Mouse (Mus musculus): ENCODE results near the gene Sv2b. TPM values are rescaled to one million over a fixed set of nuclear protein-coding genes. Genes with fewer than 3 reads are reported as not detected.

The Sv2b gene
- polyA plus RNA-seq, 1 experiment from 2014 or later, result 0.41 TPM

DNA sequence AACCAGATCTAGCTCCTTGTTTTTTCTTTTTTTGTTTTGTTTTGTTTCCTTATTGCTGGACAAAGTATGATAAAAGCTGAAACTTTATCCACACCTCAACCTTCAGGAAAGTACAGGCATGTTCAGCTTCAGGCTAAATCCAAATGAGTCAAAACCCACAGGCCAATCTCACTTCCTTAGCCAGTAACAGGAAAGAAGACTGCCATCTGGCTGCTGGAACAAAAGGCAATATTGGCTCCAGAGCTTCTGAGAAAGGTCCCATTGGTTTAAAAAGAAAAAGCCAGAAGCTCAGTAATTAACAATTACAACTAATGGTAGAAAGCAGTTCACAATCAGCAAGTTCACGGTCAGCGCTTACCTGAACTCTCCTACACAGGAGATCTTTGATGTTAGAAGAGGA lies 169.8 kb downstream of the Sv2b start:
- ATAC-seq (ENCODE audit: extremely low read depth, insufficient number of reproducible peaks, low FRiP score, low TSS enrichment), result no peak
- H3K9me3 ChIP-seq, result no peaks in the 10 kb centered on the region
- no peak overlapping the region for H3K4me2 ChIP-seq
- 91% methylated on average over 2 of the region's 2 CpGs for WGBS
- peaks cover 11% of the 10 kb centered on the region; the same call in 1 of the 2 replicates for H3K27me3 ChIP-seq (replicated peaks)
- peaks cover 33% of the 10 kb centered on the region for H3K4me1 ChIP-seq
- no peak overlapping the region for H3K27ac ChIP-seq (replicated peaks)
- no peaks in the 10 kb centered on the region for H3K36me3 ChIP-seq
- H3K4me3 ChIP-seq, result no peak overlapping the region
- no peak overlapping the region for H3K9ac ChIP-seq

DNA sequence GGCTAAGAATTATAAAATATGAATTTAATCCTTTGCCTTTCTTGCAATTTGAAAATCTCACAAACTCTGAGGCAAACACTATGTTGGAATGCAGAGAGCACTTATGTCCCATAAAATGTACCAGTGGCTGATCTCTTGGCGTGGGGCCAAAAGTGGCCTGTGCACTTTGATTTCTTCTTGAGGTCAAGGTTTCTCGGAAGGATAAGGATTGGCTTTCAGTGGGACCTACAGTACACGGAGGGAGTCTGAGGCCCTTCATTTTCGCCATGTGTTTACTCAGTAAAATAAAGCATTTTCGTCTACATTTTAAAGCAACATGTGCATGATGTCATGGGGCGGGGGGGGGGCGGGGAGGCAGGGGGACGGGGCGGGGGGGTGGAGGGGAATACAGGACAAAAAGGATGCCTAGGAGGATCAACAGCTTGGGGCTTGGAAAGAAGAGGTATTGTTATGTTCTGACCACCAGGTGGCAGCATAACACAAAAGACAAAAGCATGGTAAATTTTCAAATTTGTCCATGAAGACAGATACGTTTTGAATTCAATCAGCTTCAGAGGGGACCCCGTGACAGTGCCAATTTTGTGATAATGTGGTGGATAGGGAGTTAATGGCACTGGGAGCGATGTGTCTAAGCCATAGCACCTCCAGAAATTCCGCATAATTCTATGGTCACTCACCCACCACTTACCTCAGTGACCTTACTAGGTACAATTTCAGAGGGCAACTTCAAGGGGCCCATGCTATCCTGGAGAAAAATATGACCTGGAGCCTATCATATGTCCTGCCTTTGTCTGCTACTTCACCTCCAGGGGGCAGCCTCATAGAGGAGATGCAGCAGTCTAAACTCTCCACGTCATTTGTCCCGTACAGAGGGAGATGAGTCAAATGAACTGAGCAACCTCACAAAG lies 174.1 kb downstream of the Sv2b start:
- no peak overlapping the region for H3K27ac ChIP-seq (replicated peaks)
- no peak for ATAC-seq (ENCODE audit: extremely low read depth, insufficient number of reproducible peaks, low FRiP score, low TSS enrichment)
- no peaks in the 10 kb centered on the region for H3K36me3 ChIP-seq
- H3K9me3 ChIP-seq, result no peaks in the 10 kb centered on the region
- WGBS, result 21% methylated on average over 15 of the region's 15 CpGs
- H3K4me3 ChIP-seq, result no peak overlapping the region
- H3K9ac ChIP-seq, result no peak overlapping the region
- peaks cover 3% of the 10 kb centered on the region; the same call in 1 of the 2 replicates for H3K27me3 ChIP-seq (replicated peaks)
- peaks cover 13% of the 10 kb centered on the region for H3K4me1 ChIP-seq
- H3K4me2 ChIP-seq, result no peak overlapping the region

- Histone ChIP-seq H3K4me3 (no peak overlapping the region), H3K36me3 (no peaks in the 10 kb centered on the region), H3K4me1 (no peaks in the 10 kb centered on the region), H3K4me2 (no peak overlapping the region), H3K9ac (no peak overlapping the region), H3K27ac (replicated peaks) (no peak overlapping the region), H3K9me3 (no peaks in the 10 kb centered on the region), H3K27me3 (replicated peaks) (no peaks in the 10 kb centered on the region)
- WGBS, result 84% methylated on average over 4 of the region's 4 CpGs
- ATAC-seq (ENCODE audit: extremely low read depth, insufficient number of reproducible peaks, low FRiP score, low TSS enrichment), result no peak
These were observed 181.0 kb downstream of the Sv2b start for GRCm38 (mm10) chr7:75128036-75128435.

- no peak overlapping the region for H3K27ac ChIP-seq (replicated peaks)
- WGBS, result 81% methylated on average over 5 of the region's 5 CpGs
- H3K36me3 ChIP-seq, result no peaks in the 10 kb centered on the region
- H3K9ac ChIP-seq, result no peak overlapping the region
- no peak overlapping the region for H3K4me2 ChIP-seq
- no peaks in the 10 kb centered on the region for H3K9me3 ChIP-seq
- no peaks in the 10 kb centered on the region for H3K27me3 ChIP-seq (replicated peaks)
- no peaks in the 10 kb centered on the region for H3K4me1 ChIP-seq
- H3K4me3 ChIP-seq, result no peak overlapping the region
- no peak for ATAC-seq (ENCODE audit: extremely low read depth, insufficient number of reproducible peaks, low FRiP score, low TSS enrichment)
These were observed 185.0 kb downstream of the Sv2b start for GRCm38 (mm10) chr7:75124067-75124466.

GRCm38 (mm10) chr7:75118022-75118673 lies 190.9 kb downstream of the Sv2b start:
- 38% methylated on average over 7 of the region's 7 CpGs for WGBS
- peak overlapping the region; percentile 45 for H3K4me3 ChIP-seq
- 0 out of 2 replicates have a peak, but pooled peaks cover 13% of the 10 kb centered on the region for H3K4me1 ChIP-seq
- H3K9me3 ChIP-seq, result no peaks in the 10 kb centered on the region
- peak overlapping the region; percentile 68 for H3K4me2 ChIP-seq
- H3K36me3 ChIP-seq, result no peaks in the 10 kb centered on the region
- H3K27ac ChIP-seq (replicated peaks), result no peak overlapping the region
- H3K27me3 ChIP-seq (replicated peaks), result no peaks in the 10 kb centered on the region
- ATAC-seq (ENCODE audit: extremely low read depth, insufficient number of reproducible peaks, low FRiP score, low TSS enrichment), result no peak
- H3K9ac ChIP-seq, result 0 out of 2 replicates have a peak overlapping the region, but pooled peaks have one; percentile 42

DNA sequence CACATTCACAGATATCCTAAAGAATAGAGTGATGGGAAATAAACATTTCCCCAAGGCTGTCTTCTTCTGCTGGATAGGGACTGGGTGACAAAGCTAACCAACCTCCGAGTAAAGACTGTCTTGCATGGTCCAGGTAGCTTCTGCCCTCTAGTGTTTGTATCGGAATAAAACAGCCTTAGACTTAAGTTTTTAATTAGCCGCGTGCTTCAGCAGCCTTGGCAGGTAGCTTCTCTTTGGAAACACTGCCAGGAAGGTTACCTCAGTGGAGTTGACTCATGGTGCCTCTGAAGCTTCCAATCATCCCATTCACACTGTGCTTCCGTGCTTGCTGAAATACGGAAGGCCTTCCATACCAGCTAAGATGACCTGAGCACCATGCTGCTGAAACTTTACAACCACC lies 198.4 kb downstream of the Sv2b start:
- Histone ChIP-seq H3K9me3 (no peaks in the 10 kb centered on the region), H3K36me3 (no peaks in the 10 kb centered on the region), H3K27me3 (replicated peaks) (peaks cover 11% of the 10 kb centered on the region; the same call in 1 of the 2 replicates), H3K4me1 (0 out of 2 replicates have a peak, but pooled peaks cover 8% of the 10 kb centered on the region), H3K4me2 (no peak overlapping the region), H3K27ac (replicated peaks) (no peak overlapping the region), H3K9ac (no peak overlapping the region), H3K4me3 (no peak overlapping the region)
- no peak for ATAC-seq (ENCODE audit: extremely low read depth, insufficient number of reproducible peaks, low FRiP score, low TSS enrichment)
- 10% methylated on average over 6 of the region's 6 CpGs for WGBS

DNA sequence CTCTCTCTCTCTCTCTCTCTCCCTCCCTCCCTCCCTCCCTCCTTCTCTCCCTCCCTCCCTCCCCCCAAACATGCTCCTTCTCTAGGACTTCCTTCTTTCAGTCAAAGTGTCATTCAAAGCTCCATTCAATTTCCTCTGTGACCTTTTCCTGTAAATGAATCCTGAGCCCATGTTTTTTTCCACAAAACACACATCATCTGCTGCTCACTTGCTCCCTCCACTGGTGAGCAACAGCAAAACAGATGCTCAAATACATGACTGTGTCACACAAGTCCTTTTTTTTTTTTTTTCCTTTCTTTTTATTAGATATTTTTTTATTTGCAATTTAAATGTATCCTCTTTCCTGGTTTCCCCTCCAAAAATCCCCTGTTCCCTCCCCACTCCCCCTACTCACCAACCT lies 201.6 kb downstream of the Sv2b start:
- ATAC-seq (ENCODE audit: extremely low read depth, insufficient number of reproducible peaks, low FRiP score, low TSS enrichment), result no peak
- Histone ChIP-seq H3K4me3 (no peak overlapping the region), H3K9me3 (no peaks in the 10 kb centered on the region), H3K9ac (no peak overlapping the region), H3K27ac (replicated peaks) (no peak overlapping the region), H3K36me3 (no peaks in the 10 kb centered on the region), H3K4me1 (no peaks in the 10 kb centered on the region), H3K4me2 (no peak overlapping the region), H3K27me3 (replicated peaks) (peaks cover 11% of the 10 kb centered on the region; the same call in 1 of the 2 replicates)

DNA sequence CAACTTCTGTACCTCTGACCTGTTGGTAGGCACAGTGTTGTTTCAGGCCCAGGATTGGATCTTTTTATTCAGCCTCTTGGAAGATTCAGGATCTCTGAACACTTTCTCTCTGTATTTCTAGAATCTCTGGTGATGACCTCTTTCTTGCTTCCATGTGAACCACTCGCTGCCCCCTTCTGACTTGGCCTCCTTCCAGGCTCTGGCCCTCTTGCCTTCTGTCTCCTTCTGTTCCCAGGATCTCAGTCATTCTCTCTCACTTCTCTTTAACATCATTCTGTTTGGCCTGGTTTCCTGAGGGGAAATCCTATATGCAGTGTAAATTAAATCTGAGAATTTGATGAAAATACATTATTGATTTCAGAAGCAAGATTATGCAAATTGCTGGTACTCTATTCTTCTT lies 205.2 kb downstream of the Sv2b start:
- Histone ChIP-seq H3K36me3 (no peaks in the 10 kb centered on the region), H3K4me1 (no peaks in the 10 kb centered on the region), H3K9ac (no peak overlapping the region), H3K4me2 (no peak overlapping the region), H3K27me3 (replicated peaks) (no peaks in the 10 kb centered on the region), H3K9me3 (no peaks in the 10 kb centered on the region), H3K27ac (replicated peaks) (no peak overlapping the region), H3K4me3 (no peak overlapping the region)
- 23% methylated on average over 1 of the region's 1 CpGs for WGBS
- ATAC-seq (ENCODE audit: extremely low read depth, insufficient number of reproducible peaks, low FRiP score, low TSS enrichment), result no peak

DNA sequence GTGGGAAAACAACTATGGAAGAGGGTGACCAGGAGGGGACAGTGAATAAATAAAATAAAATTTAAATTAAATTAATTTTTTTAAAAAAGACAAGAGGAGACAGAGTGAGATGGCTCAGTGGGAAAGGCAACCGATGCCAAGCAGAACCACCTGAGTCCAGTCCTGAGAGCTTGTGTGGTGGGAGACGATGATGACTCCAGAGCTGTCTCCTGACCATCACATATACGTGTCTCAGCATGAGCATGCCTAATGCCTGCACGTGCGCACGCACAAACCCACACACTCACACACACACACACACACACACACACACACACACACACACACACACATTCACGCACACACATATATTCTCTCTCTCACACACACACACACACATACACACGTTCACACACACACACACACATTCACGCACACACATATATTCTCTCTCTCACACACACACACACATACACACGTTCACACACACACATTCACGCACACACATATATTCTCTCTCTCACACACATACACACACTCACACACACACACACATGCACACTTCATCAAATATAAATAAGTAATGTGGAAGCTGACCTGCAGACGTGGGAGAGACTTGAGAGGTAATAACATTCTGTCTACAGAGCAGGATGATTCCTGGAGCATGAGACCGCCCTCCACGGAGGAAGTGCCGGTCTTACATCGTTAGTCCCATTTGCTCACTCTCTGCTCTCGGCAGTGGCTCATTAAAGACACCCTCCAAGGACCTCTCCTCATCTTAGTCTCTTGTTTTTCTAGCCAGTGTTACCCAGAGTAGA lies 206.3 kb downstream of the Sv2b start:
- Histone ChIP-seq H3K27me3 (replicated peaks) (no peaks in the 10 kb centered on the region), H3K4me3 (no peak overlapping the region), H3K9me3 (no peaks in the 10 kb centered on the region), H3K4me2 (no peak overlapping the region), H3K27ac (replicated peaks) (no peak overlapping the region), H3K9ac (no peak overlapping the region), H3K36me3 (no peaks in the 10 kb centered on the region), H3K4me1 (no peaks in the 10 kb centered on the region)
- WGBS, result 80% methylated on average over 17 of the region's 17 CpGs
- ATAC-seq (ENCODE audit: extremely low read depth, insufficient number of reproducible peaks, low FRiP score, low TSS enrichment), result no peak

DNA sequence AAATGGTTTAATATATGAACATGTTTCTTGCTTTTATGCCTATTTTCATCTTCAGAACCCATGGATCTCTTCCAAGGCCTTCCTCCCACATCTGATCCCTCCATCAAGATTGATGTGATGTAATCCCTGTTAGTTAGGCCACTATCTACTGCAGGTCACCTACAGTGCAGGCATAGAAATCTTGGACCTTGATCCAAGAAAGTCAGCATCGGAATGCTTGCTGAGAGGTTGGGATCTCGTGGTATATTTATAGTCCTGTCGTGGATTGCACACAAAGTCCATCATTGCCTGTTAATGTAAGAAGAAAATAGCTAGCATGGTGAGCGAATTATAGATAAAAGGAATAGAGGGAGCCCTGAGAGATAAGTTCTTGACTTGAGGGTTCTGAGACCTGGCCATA lies 223.6 kb downstream of the Sv2b start:
- 57% methylated on average over 4 of the region's 4 CpGs for WGBS
- no peaks in the 10 kb centered on the region for H3K9me3 ChIP-seq
- H3K27me3 ChIP-seq (replicated peaks), result no peaks in the 10 kb centered on the region
- no peak overlapping the region for H3K9ac ChIP-seq
- H3K36me3 ChIP-seq, result no peaks in the 10 kb centered on the region
- no peak overlapping the region for H3K4me3 ChIP-seq
- H3K4me2 ChIP-seq, result no peak overlapping the region
- H3K4me1 ChIP-seq, result no peaks in the 10 kb centered on the region
- H3K27ac ChIP-seq (replicated peaks), result no peak overlapping the region
- no peak for ATAC-seq (ENCODE audit: extremely low read depth, insufficient number of reproducible peaks, low FRiP score, low TSS enrichment)

DNA sequence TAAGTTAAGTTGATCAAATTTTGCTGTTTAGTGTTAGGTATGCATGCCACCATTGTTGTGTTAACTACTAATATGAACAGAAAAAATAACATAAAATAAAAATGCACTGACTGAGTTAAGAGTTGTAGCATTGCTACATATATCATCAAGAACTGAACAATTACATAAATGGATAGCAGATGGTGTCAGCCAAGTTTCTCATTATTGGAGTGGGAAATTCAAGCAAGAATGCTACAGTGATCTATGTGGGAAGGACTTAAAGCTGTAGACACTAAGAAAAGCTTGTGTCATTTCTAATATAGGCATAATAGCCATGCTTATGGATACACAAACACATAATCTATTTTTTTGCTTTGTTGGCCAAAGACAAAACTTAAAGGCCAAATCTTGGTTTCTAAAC lies 228.9 kb downstream of the Sv2b start:
- Histone ChIP-seq H3K27me3 (replicated peaks) (no peaks in the 10 kb centered on the region), H3K4me3 (no peak overlapping the region), H3K9ac (no peak overlapping the region), H3K4me1 (no peaks in the 10 kb centered on the region), H3K9me3 (no peaks in the 10 kb centered on the region), H3K36me3 (no peaks in the 10 kb centered on the region), H3K27ac (replicated peaks) (no peak overlapping the region), H3K4me2 (no peak overlapping the region)
- no peak for ATAC-seq (ENCODE audit: extremely low read depth, insufficient number of reproducible peaks, low FRiP score, low TSS enrichment)

Measured in heart, embryonic 13.5 days (tissue).